Comparison of ENCODE assay signal across 10 mouse cellular contexts in genomic region chr7:132804461-132804860, GRCm38 (mm10). TPM values are rescaled to one million over a fixed set of nuclear protein-coding genes. Genes with fewer than 3 reads are reported as not detected.
DNase-seq lines count a peak whose midpoint lies in the region; ATAC-seq and TF ChIP-seq lines count a peak whose summit lies in the region.
"Had no signal": no experiment of that assay in that cellular context is flagged by ENCODE, and none has a peak within 500 bp of the region (broad histone marks: within the 10 kb centered on the region; RNA-seq: fewer than 3 reads in every experiment).

No protein-coding gene starts in this region.

- intact Hi-C loops in heart, adult 2 months (cut with DNase I): no loop called here

- no peak overlapping the region for H3K9ac ChIP-seq in heart, adult 2 months (ENCODE audit: low read depth, low read length)
- H3K9ac ChIP-seq in limb, embryonic 15.5 days: no peak overlapping the region
- 0 out of 2 replicates have a peak overlapping the region, but pooled peaks have one; percentile 27 for H3K9ac ChIP-seq in liver, embryonic 14.5 days (replicated peaks)
- no peak overlapping the region for H3K9ac ChIP-seq in midbrain, embryonic 14.5 days (replicated peaks; ENCODE audit: low read length)
- H3K9ac ChIP-seq: intestine, embryonic 15.5 days; limb, embryonic 12.5 days had no signal

- no peak for ATAC-seq in limb, embryonic 15.5 days (ENCODE audit: insufficient number of reproducible peaks, low FRiP score, low TSS enrichment, low read depth)
- peak; percentile 14; the same call in 1 of the 2 replicates for ATAC-seq in liver, embryonic 14.5 days (ENCODE audit: insufficient read depth)
- ATAC-seq in midbrain, embryonic 14.5 days (ENCODE audit: low FRiP score, low TSS enrichment): no peak
- ATAC-seq: intestine, embryonic 15.5 days had no signal

- H3K79me2 ChIP-seq in heart, adult 2 months (replicated peaks; ENCODE audit: control insufficient read depth, insufficient read depth, low read length): peaks cover 11% of the 10 kb centered on the region

- peaks cover 22% of the 10 kb centered on the region for H3K36me3 ChIP-seq in heart, adult 2 months (ENCODE audit: control insufficient read depth, insufficient read depth, low read length)
- no peaks in the 10 kb centered on the region; the same call in 1 of the 2 replicates for H3K36me3 ChIP-seq in limb, embryonic 15.5 days
- peaks cover 23% of the 10 kb centered on the region for H3K36me3 ChIP-seq in limb, embryonic 10.5 days
- no peaks in the 10 kb centered on the region for H3K36me3 ChIP-seq in liver, embryonic 14.5 days (replicated peaks; ENCODE audit: control insufficient read depth, insufficient read depth, low read depth)
- no peaks in the 10 kb centered on the region for H3K36me3 ChIP-seq in midbrain, embryonic 14.5 days (ENCODE audit: control insufficient read depth, insufficient read depth, low read length)
- H3K36me3 ChIP-seq: intestine, embryonic 15.5 days had no signal

- peak overlapping the region; percentile 81 for H3K27ac ChIP-seq in heart, adult 2 months
- 0 out of 2 replicates have a peak overlapping the region, but pooled peaks have one; percentile 7 for H3K27ac ChIP-seq in limb, embryonic 15.5 days
- H3K27ac ChIP-seq in limb, embryonic 10.5 days: no peak overlapping the region
- peak overlapping the region; percentile 54 for H3K27ac ChIP-seq in liver, embryonic 14.5 days
- no peak overlapping the region for H3K27ac ChIP-seq in midbrain, embryonic 14.5 days (replicated peaks; ENCODE audit: low read depth, low read length)
- H3K27ac ChIP-seq: intestine, embryonic 15.5 days; limb, embryonic 12.5 days had no signal

- H3K27me3 ChIP-seq in heart, adult 2 months (ENCODE audit: control insufficient read depth, insufficient read depth, low read length): no peaks in the 10 kb centered on the region
- no peaks in the 10 kb centered on the region for H3K27me3 ChIP-seq in limb, embryonic 15.5 days
- H3K27me3 ChIP-seq in limb, embryonic 10.5 days (ENCODE audit: low read depth, poor library complexity, severe bottlenecking): no peaks in the 10 kb centered on the region
- H3K27me3 ChIP-seq in liver, embryonic 14.5 days (ENCODE audit: control insufficient read depth, insufficient read depth, low read length): no peaks in the 10 kb centered on the region
- H3K27me3 ChIP-seq in midbrain, embryonic 14.5 days (ENCODE audit: control insufficient read depth, insufficient read depth, low read length): no peaks in the 10 kb centered on the region
- H3K27me3 ChIP-seq: intestine, embryonic 15.5 days; limb, embryonic 12.5 days had no signal

- no peak for TF ChIP-seq EP300 in heart, adult 2 months (IDR thresholded peaks at IDR 0.05; ENCODE audit: insufficient read depth, low read depth, low read length)
- no peak for TF ChIP-seq EP300 in liver, embryonic 14.5 days (IDR thresholded peaks at IDR 0.05; ENCODE audit: low read depth)

- H3K4me2 ChIP-seq in limb, embryonic 15.5 days: no peak overlapping the region
- peak overlapping the region; percentile 45 for H3K4me2 ChIP-seq in liver, embryonic 14.5 days (ENCODE audit: low read depth)
- no peak overlapping the region for H3K4me2 ChIP-seq in midbrain, embryonic 14.5 days (ENCODE audit: low read length)
- H3K4me2 ChIP-seq: intestine, embryonic 15.5 days; limb, embryonic 12.5 days had no signal

- peaks cover 79% of the 10 kb centered on the region for H3K4me1 ChIP-seq in heart, adult 2 months (ENCODE audit: control insufficient read depth, insufficient read depth, low read length)
- peaks cover 70% of the 10 kb centered on the region for H3K4me1 ChIP-seq in limb, embryonic 15.5 days
- peaks cover 64% of the 10 kb centered on the region for H3K4me1 ChIP-seq in limb, embryonic 10.5 days
- H3K4me1 ChIP-seq in liver, embryonic 14.5 days (replicated peaks; ENCODE audit: control insufficient read depth in 2 of 2, insufficient read depth in 2 of 2, low read length in 1 of 2): peaks cover 31 to 50% of the 10 kb centered on the region in 2 experiments
- peaks cover 38% of the 10 kb centered on the region for H3K4me1 ChIP-seq in midbrain, embryonic 14.5 days (ENCODE audit: control insufficient read depth, insufficient read depth, low read length)

- TF ChIP-seq CTCF in heart, adult 2 months (IDR thresholded peaks at IDR 0.05): no peak
- no peak for TF ChIP-seq CTCF in liver, embryonic 14.5 days (IDR thresholded peaks at IDR 0.05; ENCODE audit: low read depth)

- WGBS in heart, adult 2 months: 23% methylated on average over 7 of the region's 7 CpGs
- 57% methylated on average over 7 of the region's 7 CpGs for WGBS in limb, embryonic 15.5 days
- 90% methylated on average over 7 of the region's 7 CpGs for whole genome bisulfite sequencing in limb, embryonic 10.5 days
- 57% methylated on average over 7 of the region's 7 CpGs for WGBS in liver, embryonic 14.5 days (ENCODE audit: insufficient replicate concordance)
- WGBS in midbrain, embryonic 14.5 days: 92% methylated on average over 7 of the region's 7 CpGs

- peak in 1 of 2 experiments; percentile 44 for DNase-seq in heart, adult 2 months
- no peak for DNase-seq in heart, adult 9 months (ENCODE audit: low spot score in 2 of 2)
- DNase-seq in limb, embryonic 10.5 days (ENCODE audit: low spot score): no peak
- DNase-seq in cerebellum, postnatal 10 days: peak; percentile 43 to 47
- no peak for DNase-seq in liver, embryonic 14.5 days (ENCODE audit: low read depth in 3 of 3, low spot score in 3 of 3)
- DNase-seq in left cerebral cortex, adult 18-20 months (ENCODE audit: low spot score in 2 of 2): no peak
- DNase-seq in midbrain, embryonic 14.5 days: no peak

- no peaks in the 10 kb centered on the region for H3K9me3 ChIP-seq in limb, embryonic 15.5 days
- no peaks in the 10 kb centered on the region for H3K9me3 ChIP-seq in limb, embryonic 10.5 days (replicated peaks)
- no peaks in the 10 kb centered on the region for H3K9me3 ChIP-seq in liver, embryonic 14.5 days (ENCODE audit: control insufficient read depth, low read length)
- no peaks in the 10 kb centered on the region for H3K9me3 ChIP-seq in midbrain, embryonic 14.5 days (ENCODE audit: control insufficient read depth, low read length)
- H3K9me3 ChIP-seq: intestine, embryonic 15.5 days; limb, embryonic 12.5 days had no signal

- H3K4me3 ChIP-seq in heart, adult 2 months: no peak overlapping the region
- no peak overlapping the region for H3K4me3 ChIP-seq in limb, embryonic 15.5 days
- no peak overlapping the region for H3K4me3 ChIP-seq in limb, embryonic 10.5 days
- no peak overlapping the region for H3K4me3 ChIP-seq in liver, embryonic 14.5 days (ENCODE audit: insufficient read depth in 1 of 2, low read depth in 2 of 2, low read length in 2 of 2)
- no peak overlapping the region for H3K4me3 ChIP-seq in midbrain, embryonic 14.5 days (replicated peaks; ENCODE audit: low read depth, low read length)
- H3K4me3 ChIP-seq: intestine, embryonic 15.5 days; limb, embryonic 12.5 days had no signal

- no peak for TF ChIP-seq POLR2A in heart, adult 2 months (IDR thresholded peaks at IDR 0.05; ENCODE audit: insufficient read depth, low read depth, low read length)

RNA-seq across cellular contexts. Expression of gene Fam53b, which starts 9.2 kb away (rescaled TPM):
- 10 to 100 TPM; 22.0 to 26.9 TPM for total RNA-seq in heart, adult 2 months (2021)
- 22.5 and 25.7 TPM in 2 replicates for polyA plus RNA-seq in heart, adult 2 months (2012; rRNA removed)
- polyA plus RNA-seq in limb, embryonic 15.5 days (2015; fragmentation: Nextera tagmentation; extraction: Ambion mirVana): 18.5 and 20.2 TPM in 2 replicates
- polyA plus RNA-seq in limb, embryonic 10.5 days (2016; fragmentation: Nextera tagmentation; extraction: Ambion mirVana): 32.7 and 39.1 TPM in 2 replicates
- 12.9 and 14.7 TPM in 2 replicates for polyA plus RNA-seq in liver, embryonic 14.5 days (2012; rRNA removed)
- 20.0 and 22.2 TPM in 2 replicates for polyA plus RNA-seq in liver, embryonic 14.5 days (2014; fragmentation: Nextera tagmentation; extraction: Ambion mirVana)
- 10 to 100 TPM; 71.7 to 73.5 TPM for total RNA-seq in left cerebral cortex, adult 18-20 months (2021)
- polyA plus RNA-seq in midbrain, embryonic 14.5 days (2014; fragmentation: Nextera tagmentation; extraction: Ambion mirVana): 9.3 and 15.5 TPM in 2 replicates

RNA-seq across cellular contexts. Expression of gene Eef1akmt2, which starts 48.0 kb away (rescaled TPM):
- 1 to 10 TPM; 7.7 TPM for total RNA-seq in heart, adult 2 months (2021)
- polyA plus RNA-seq in heart, adult 2 months (2012; rRNA removed): 5.2 and 6.0 TPM in 2 replicates
- 63.2 and 65.9 TPM in 2 replicates for polyA plus RNA-seq in limb, embryonic 15.5 days (2015; fragmentation: Nextera tagmentation; extraction: Ambion mirVana)
- polyA plus RNA-seq in limb, embryonic 10.5 days (2016; fragmentation: Nextera tagmentation; extraction: Ambion mirVana): 74.0 and 74.6 TPM in 2 replicates
- 5.1 and 13.1 TPM in 2 replicates for polyA plus RNA-seq in liver, embryonic 14.5 days (2012; rRNA removed)
- 19.0 and 20.8 TPM in 2 replicates for polyA plus RNA-seq in liver, embryonic 14.5 days (2014; fragmentation: Nextera tagmentation; extraction: Ambion mirVana)
- 10 to 100 TPM; 33.4 to 35.0 TPM for total RNA-seq in left cerebral cortex, adult 18-20 months (2021)
- polyA plus RNA-seq in midbrain, embryonic 14.5 days (2014; fragmentation: Nextera tagmentation; extraction: Ambion mirVana): 90.0 and 92.6 TPM in 2 replicates

RNA-seq across cellular contexts. Expression of gene Abraxas2, which starts 54.6 kb away (rescaled TPM):
- total RNA-seq in heart, adult 2 months (2021): 10 to 100 TPM; 20.3 to 21.3 TPM
- 9.8 and 15.9 TPM in 2 replicates for polyA plus RNA-seq in heart, adult 2 months (2012; rRNA removed)
- polyA plus RNA-seq in limb, embryonic 15.5 days (2015; fragmentation: Nextera tagmentation; extraction: Ambion mirVana): 37.5 and 38.5 TPM in 2 replicates
- polyA plus RNA-seq in limb, embryonic 10.5 days (2016; fragmentation: Nextera tagmentation; extraction: Ambion mirVana): 34.8 and 36.5 TPM in 2 replicates
- 5.0 and 7.4 TPM in 2 replicates for polyA plus RNA-seq in liver, embryonic 14.5 days (2012; rRNA removed)
- polyA plus RNA-seq in liver, embryonic 14.5 days (2014; fragmentation: Nextera tagmentation; extraction: Ambion mirVana): 10.7 and 11.7 TPM in 2 replicates
- 10 to 100 TPM; 29.9 to 30.1 TPM for total RNA-seq in left cerebral cortex, adult 18-20 months (2021)
- 40.0 and 42.6 TPM in 2 replicates for polyA plus RNA-seq in midbrain, embryonic 14.5 days (2014; fragmentation: Nextera tagmentation; extraction: Ambion mirVana)

Comparison
In these comparisons a context has a peak if more than half of its experiments do, and no peak if none do; other contexts are left out.
1. H3K27ac ChIP-seq: peak in heart, adult 2 months (single experiment), limb, embryonic 15.5 days (single experiment) and liver, embryonic 14.5 days (single experiment); none in limb, embryonic 10.5 days (single experiment) and midbrain, embryonic 14.5 days (single experiment).
2. DNase-seq: peak in cerebellum, postnatal 10 days (2 of 2); none in heart, adult 9 months (0 of 2), limb, embryonic 10.5 days (single experiment), liver, embryonic 14.5 days (0 of 3), left cerebral cortex, adult 18-20 months (0 of 2) and midbrain, embryonic 14.5 days (single experiment).